Mouse (Mus musculus): Measurements from ENCODE around the gene Hspa12a. TPM values are rescaled to one million over a fixed set of nuclear protein-coding genes. Genes with fewer than 3 reads are reported as not detected.
A peak's percentile ranks its signal among the peaks of the same experiment; 100 is the strongest.

Gene Hspa12a
- 18.7 and 19.0 TPM in 2 replicates for polyA plus RNA-seq (2015; fragmentation: Nextera tagmentation; extraction: Ambion mirVana)

GRCm38 (mm10) chr19:58942841-58943828 lies at the start of gene Hspa12a, which contains the start of gene Eno4:
Gene Hspa12a (minus strand): TSS chr19:58943654.
Gene Eno4 (plus strand): TSS chr19:58943425.
- Histone ChIP-seq H3K9me3 (replicated peaks) (no peaks in the 10 kb centered on the region), H3K9ac (peak within 1 kb of the TSS; percentile 80), H3K4me3 (peak within 1 kb of the TSS; percentile 61), H3K4me1 (peaks cover 15% of the 10 kb centered on the region), H3K27me3 (peaks cover 47% of the 10 kb centered on the region), H3K36me3 (ENCODE audit: poor library complexity, severe bottlenecking) (no peaks in the 10 kb centered on the region), H3K27ac (peak within 1 kb of the TSS; percentile 75), H3K4me2 (peak within 1 kb of the TSS; percentile 91)
- under 1% methylated on average over 65 of the region's 65 CpGs for WGBS
- ATAC-seq: peak; percentile 97

- no peaks in the 10 kb centered on the region for H3K36me3 ChIP-seq (ENCODE audit: poor library complexity, severe bottlenecking)
- H3K4me1 ChIP-seq: peaks cover 21% of the 10 kb centered on the region
- H3K4me2 ChIP-seq: no peak overlapping the region
- no peak overlapping the region for H3K9ac ChIP-seq
- WGBS: 2% methylated on average over 9 of the region's 9 CpGs
- H3K27me3 ChIP-seq: peaks cover 77% of the 10 kb centered on the region
- 0 out of 2 replicates have a peak, but pooled peaks have one; percentile 24 for ATAC-seq
- H3K27ac ChIP-seq: no peak overlapping the region
- H3K9me3 ChIP-seq (replicated peaks): no peaks in the 10 kb centered on the region
- H3K4me3 ChIP-seq: no peak overlapping the region
Measured at GRCm38 (mm10) chr19:58981571-58981970, 38.1 kb upstream of the Hspa12a start.

GRCm38 (mm10) chr19:58980056-58980440 lies 36.6 kb upstream of the Hspa12a start:
- Histone ChIP-seq H3K27me3 (peaks cover 83% of the 10 kb centered on the region), H3K27ac (no peak overlapping the region), H3K4me3 (0 out of 2 replicates have a peak overlapping the region, but pooled peaks have one; percentile 13), H3K9me3 (replicated peaks) (no peaks in the 10 kb centered on the region), H3K36me3 (ENCODE audit: poor library complexity, severe bottlenecking) (no peaks in the 10 kb centered on the region), H3K9ac (no peak overlapping the region), H3K4me2 (peak overlapping the region; percentile 39), H3K4me1 (peaks cover 21% of the 10 kb centered on the region)
- no peak for ATAC-seq
- WGBS: 15% methylated on average over 5 of the region's 5 CpGs

- ATAC-seq: no peak
- Histone ChIP-seq H3K27me3 (peaks cover 83% of the 10 kb centered on the region), H3K9ac (0 out of 2 replicates have a peak overlapping the region, but pooled peaks have one; percentile 3), H3K36me3 (ENCODE audit: poor library complexity, severe bottlenecking) (no peaks in the 10 kb centered on the region), H3K4me2 (peak overlapping the region; percentile 39), H3K27ac (no peak overlapping the region), H3K4me3 (0 out of 2 replicates have a peak overlapping the region, but pooled peaks have one; percentile 13), H3K4me1 (peaks cover 21% of the 10 kb centered on the region), H3K9me3 (replicated peaks) (no peaks in the 10 kb centered on the region)
- WGBS: 10% methylated on average over 13 of the region's 13 CpGs
Measured at GRCm38 (mm10) chr19:58979436-58980055, 36.1 kb upstream of the Hspa12a start.

GRCm38 (mm10) chr19:58978401-58979171 lies 35.1 kb upstream of the Hspa12a start:
- no peak overlapping the region for H3K27ac ChIP-seq
- H3K4me3 ChIP-seq: no peak overlapping the region
- 0 out of 2 replicates have a peak overlapping the region, but pooled peaks have one; percentile 3 for H3K9ac ChIP-seq
- H3K36me3 ChIP-seq (ENCODE audit: poor library complexity, severe bottlenecking): no peaks in the 10 kb centered on the region
- peaks cover 81% of the 10 kb centered on the region for H3K27me3 ChIP-seq
- H3K4me1 ChIP-seq: peaks cover 21% of the 10 kb centered on the region
- peak overlapping the region; percentile 39 for H3K4me2 ChIP-seq
- 29% methylated on average over 11 of the region's 11 CpGs for WGBS
- ATAC-seq: peak; percentile 62
- no peaks in the 10 kb centered on the region for H3K9me3 ChIP-seq (replicated peaks)

GRCm38 (mm10) chr19:58975216-58975863 lies 31.9 kb upstream of the Hspa12a start:
- H3K36me3 ChIP-seq (ENCODE audit: poor library complexity, severe bottlenecking): peaks cover 4% of the 10 kb centered on the region; the same call in 1 of the 2 replicates
- no peak overlapping the region for H3K9ac ChIP-seq
- H3K27ac ChIP-seq: no peak overlapping the region
- H3K27me3 ChIP-seq: peaks cover 80% of the 10 kb centered on the region
- ATAC-seq: no peak
- WGBS: 81% methylated on average over 11 of the region's 11 CpGs
- no peaks in the 10 kb centered on the region for H3K9me3 ChIP-seq (replicated peaks)
- H3K4me1 ChIP-seq: peaks cover 22% of the 10 kb centered on the region
- H3K4me3 ChIP-seq: no peak overlapping the region
- H3K4me2 ChIP-seq: no peak overlapping the region

GRCm38 (mm10) chr19:58974126-58974525 lies 30.7 kb upstream of the Hspa12a start:
- Histone ChIP-seq H3K27ac (no peak overlapping the region), H3K4me3 (no peak overlapping the region), H3K27me3 (peaks cover 82% of the 10 kb centered on the region), H3K36me3 (ENCODE audit: poor library complexity, severe bottlenecking) (peaks cover 4% of the 10 kb centered on the region; the same call in 1 of the 2 replicates), H3K4me1 (peaks cover 13% of the 10 kb centered on the region), H3K9ac (no peak overlapping the region), H3K9me3 (replicated peaks) (no peaks in the 10 kb centered on the region), H3K4me2 (no peak overlapping the region)
- ATAC-seq: no peak
- 84% methylated on average over 8 of the region's 8 CpGs for WGBS

- Histone ChIP-seq H3K27me3 (peaks cover 64% of the 10 kb centered on the region), H3K27ac (no peak overlapping the region), H3K4me3 (no peak overlapping the region), H3K9ac (no peak overlapping the region), H3K4me1 (peaks cover 17% of the 10 kb centered on the region), H3K36me3 (ENCODE audit: poor library complexity, severe bottlenecking) (peaks cover 4% of the 10 kb centered on the region; the same call in 1 of the 2 replicates), H3K4me2 (no peak overlapping the region), H3K9me3 (replicated peaks) (no peaks in the 10 kb centered on the region)
- no peak for ATAC-seq
- WGBS: 88% methylated on average over 13 of the region's 13 CpGs
Measured at GRCm38 (mm10) chr19:58970826-58971225, 27.4 kb upstream of the Hspa12a start.

- peaks cover 4% of the 10 kb centered on the region; the same call in 1 of the 2 replicates for H3K36me3 ChIP-seq (ENCODE audit: poor library complexity, severe bottlenecking)
- peak overlapping the region; percentile 15 for H3K4me2 ChIP-seq
- no peaks in the 10 kb centered on the region for H3K9me3 ChIP-seq (replicated peaks)
- H3K27me3 ChIP-seq: peaks cover 62% of the 10 kb centered on the region
- no peak overlapping the region for H3K4me3 ChIP-seq
- WGBS: 7% methylated on average over 15 of the region's 15 CpGs
- H3K4me1 ChIP-seq: peaks cover 17% of the 10 kb centered on the region
- H3K27ac ChIP-seq: peak overlapping the region; percentile 44; the same call in 1 of the 2 replicates
- no peak overlapping the region for H3K9ac ChIP-seq
- peak; percentile 75; the same call in 1 of the 2 replicates for ATAC-seq
Measured at GRCm38 (mm10) chr19:58968731-58969506, 25.5 kb upstream of the Hspa12a start.

GRCm38 (mm10) chr19:58963011-58963410 lies 19.6 kb upstream of the Hspa12a start:
- H3K4me3 ChIP-seq: no peak overlapping the region
- H3K27me3 ChIP-seq: peaks cover 49% of the 10 kb centered on the region
- no peak for ATAC-seq
- no peaks in the 10 kb centered on the region; the same call in 1 of the 2 replicates for H3K4me1 ChIP-seq
- H3K9me3 ChIP-seq (replicated peaks): no peaks in the 10 kb centered on the region
- H3K36me3 ChIP-seq (ENCODE audit: poor library complexity, severe bottlenecking): no peaks in the 10 kb centered on the region
- no peak overlapping the region for H3K9ac ChIP-seq
- WGBS: 50% methylated on average over 8 of the region's 8 CpGs
- H3K4me2 ChIP-seq: no peak overlapping the region
- H3K27ac ChIP-seq: no peak overlapping the region
